Mouse (Mus musculus) liver, adult (tissue): ENCODE results near the gene Gm16181.

ENCODE experiments used
- GATA4 ChIP-seq: IDR thresholded peaks from 2 replicates; pipeline ENCODE4 v1.6.1; 2014; ENCODE audit warnings: mild to moderate bottlenecking, low read length; ENCODE audit not compliant: insufficient replicate concordance

Gm16181 gene

GRCm38 (mm10) chr17:35220156-35220952 lies at the start of gene Gm16181:
Gene Gm16181 (plus strand): TSS chr17:35220834.
- no peak; the same call in 1 of the 2 replicates for TF ChIP-seq GATA4

- no peak for TF ChIP-seq GATA4
Observed at GRCm38 (mm10) chr17:35172445-35173234, 48.0 kb upstream of the Gm16181 start.

- TF ChIP-seq GATA4: no peak
Observed at GRCm38 (mm10) chr17:35173329-35173728, 47.3 kb upstream of the Gm16181 start.

GRCm38 (mm10) chr17:35174201-35174977 lies 46.2 kb upstream of the Gm16181 start:
- no peak for TF ChIP-seq GATA4

GRCm38 (mm10) chr17:35175382-35175781 lies 45.3 kb upstream of the Gm16181 start:
- TF ChIP-seq GATA4: no peak

- no peak for TF ChIP-seq GATA4
Observed at GRCm38 (mm10) chr17:35175968-35176367, 44.7 kb upstream of the Gm16181 start, which contains the start of gene Aif1. Gene Aif1 (minus strand): TSS chr17:35176068.

DNA sequence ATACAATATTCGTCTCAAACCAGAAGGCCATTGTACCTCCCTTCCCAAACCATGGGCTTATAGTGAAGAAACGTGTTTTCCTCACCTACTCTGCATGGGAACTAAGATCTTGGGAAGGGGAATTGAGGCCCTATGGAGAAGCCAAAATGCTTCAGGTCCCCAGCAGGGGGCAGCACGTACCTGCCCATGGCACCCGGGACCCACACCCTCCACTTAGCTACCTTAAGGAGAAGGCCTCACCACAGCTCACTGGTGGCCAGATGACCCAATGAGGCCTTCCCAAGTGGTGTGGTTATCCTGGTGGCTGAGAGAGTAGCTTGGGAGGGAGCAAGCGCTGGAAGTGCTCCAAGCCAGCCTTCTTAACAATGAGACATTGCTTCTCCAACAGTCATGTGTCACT lies 42.1 kb upstream of the Gm16181 start:
- no peak for TF ChIP-seq GATA4

DNA sequence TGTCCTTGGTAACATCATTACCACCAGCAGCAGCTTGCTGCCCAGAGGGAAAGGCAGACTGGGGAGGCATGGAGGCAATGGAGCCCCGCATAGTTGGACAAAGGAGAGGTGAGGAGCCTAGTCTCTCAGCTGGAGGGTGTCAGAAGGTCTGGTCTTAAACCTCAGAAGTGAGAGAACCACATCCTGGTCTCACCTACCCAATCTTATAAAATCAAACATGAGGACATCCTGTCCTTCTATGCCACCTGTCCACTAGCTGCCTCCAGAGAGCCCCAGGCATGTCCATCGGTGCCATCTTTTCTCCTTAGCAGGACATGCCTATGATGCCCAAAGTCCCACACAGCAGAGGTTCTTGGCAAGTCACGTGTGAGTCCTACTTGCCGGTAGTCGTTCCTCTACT lies 40.5 kb upstream of the Gm16181 start:
- TF ChIP-seq GATA4: no peak

DNA sequence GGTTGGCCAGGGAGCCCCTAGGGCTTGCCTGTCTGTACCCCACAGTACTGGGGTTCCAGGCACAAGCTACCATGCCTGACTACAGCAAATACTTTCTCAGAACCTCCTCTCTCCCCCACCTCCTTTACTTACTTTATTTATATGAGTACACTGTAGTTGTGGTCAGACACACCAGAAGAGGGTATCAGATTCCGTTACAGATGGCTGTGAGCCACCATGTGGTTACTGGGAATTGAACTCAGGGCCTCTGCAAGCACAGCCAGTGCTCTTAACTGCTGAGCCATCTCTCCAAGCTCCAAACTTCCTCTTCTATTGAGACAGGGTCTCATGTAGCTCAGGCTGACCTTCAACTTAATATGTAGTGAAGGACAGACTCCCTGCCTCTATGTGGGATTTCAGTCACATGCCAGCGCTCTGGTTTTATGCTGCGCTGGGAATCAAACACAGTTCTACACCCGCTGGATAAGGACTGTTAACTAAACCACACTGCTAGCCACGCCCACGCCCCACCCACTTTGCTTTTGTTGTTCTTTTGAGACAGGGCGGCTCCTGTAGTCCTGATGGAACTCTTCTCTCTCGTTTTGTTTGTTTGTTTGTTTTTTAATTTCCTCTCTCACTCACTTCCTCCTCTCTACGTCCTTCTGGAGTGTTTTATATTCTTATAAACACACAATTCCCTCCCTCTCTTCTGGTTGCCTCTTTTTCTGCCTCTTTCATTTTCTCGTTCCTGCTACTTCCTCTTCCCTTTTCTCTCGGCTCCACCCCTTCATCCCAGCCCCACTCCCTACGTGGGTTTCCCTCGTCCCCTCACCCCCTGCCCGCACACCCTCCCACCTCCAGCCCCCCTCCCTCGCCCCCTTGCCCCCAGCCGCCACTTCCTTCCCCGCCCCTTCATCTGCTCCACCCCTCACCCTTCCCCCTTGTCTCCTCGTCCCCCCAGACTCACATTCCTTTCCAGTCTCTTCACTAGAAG lies 34.7 kb upstream of the Gm16181 start:
- no peak for TF ChIP-seq GATA4

DNA sequence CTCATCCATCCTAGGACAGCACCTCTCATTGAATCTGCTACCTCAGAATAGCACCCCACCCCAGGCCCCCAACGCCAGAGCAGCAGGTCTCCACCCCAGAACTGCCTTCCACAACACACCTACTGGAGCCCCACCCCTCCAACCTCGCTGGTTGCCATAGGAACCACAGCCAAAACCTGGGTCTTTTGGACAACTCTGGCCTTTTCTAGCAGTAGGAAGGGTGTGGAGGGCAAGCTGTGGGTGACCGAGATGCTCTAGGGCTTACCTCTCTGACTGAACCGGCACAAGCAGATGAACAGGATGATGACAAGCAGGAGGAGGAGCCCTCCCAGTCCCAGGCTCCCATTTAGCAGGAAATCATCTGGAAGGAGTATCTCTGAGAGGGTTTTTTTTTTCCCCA lies 34.0 kb upstream of the Gm16181 start:
- no peak for TF ChIP-seq GATA4

DNA sequence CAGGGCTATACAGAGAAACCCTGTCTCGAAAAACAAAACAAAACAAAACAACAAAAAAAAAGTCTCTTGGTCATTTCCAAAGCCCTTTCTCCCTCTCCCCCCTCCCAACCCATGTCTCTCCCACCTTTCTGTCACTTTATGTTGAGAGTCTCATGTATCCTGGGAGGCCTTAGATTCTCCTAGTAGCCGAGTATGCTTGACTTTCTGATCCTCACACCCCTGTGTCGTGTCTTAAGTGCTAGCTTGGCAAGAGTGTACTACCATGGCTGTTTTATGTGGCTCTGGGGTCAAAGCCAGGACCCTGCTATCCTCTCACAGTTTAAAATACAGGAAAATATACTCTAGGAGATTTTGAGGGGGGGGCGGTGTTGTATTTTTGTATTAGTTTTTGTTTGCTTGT lies 33.3 kb upstream of the Gm16181 start:
- TF ChIP-seq GATA4: no peak

DNA sequence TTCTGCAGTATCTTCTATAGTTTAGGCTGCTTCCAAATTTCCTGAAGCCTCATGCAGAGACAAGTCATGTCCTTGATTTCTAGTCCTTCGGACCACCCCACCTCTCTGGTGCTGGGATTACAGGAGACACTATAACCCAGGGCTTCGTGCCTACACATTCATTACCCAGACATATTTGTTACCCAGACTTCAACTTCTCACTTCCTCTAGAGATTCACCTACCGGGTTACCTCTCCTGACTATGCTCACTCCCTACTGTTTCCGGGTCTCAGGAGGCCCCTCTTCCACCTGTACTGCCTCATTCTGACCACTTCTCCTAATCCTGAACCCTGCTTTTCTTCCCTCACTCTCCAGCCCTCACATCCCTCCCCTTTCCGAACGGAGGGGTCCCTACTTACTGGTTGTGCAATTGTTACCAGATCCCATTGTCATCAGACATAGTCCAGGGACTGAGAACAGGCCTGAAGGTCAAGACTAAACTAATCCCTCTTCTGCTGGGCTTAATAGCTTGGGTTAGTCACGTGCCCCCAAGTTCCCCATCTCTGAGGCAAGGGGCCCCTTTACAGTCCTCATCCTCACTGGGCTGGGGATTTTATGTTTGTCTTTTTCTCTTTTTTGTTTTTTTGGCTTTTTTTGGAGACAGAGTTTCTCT lies 32.5 kb upstream of the Gm16181 start, which contains the start of gene Lst1:
Gene Lst1 (minus strand): TSS at position 481 of the 652 bp plus-strand sequence.
- TF ChIP-seq GATA4: no peak

GRCm38 (mm10) chr17:35189186-35189585 lies 31.4 kb upstream of the Gm16181 start:
- no peak for TF ChIP-seq GATA4

- no peak for TF ChIP-seq GATA4
Observed at GRCm38 (mm10) chr17:35190096-35190495, 30.5 kb upstream of the Gm16181 start.
